Mouse (Mus musculus) CD8-positive naive resting alpha-beta T cell, adult 57 days (primary cell): ENCODE data around the gene Zbp1. TPM values are rescaled to one million over a fixed set of nuclear protein-coding genes. Genes with fewer than 3 reads are reported as not detected.

ENCODE experiments used
- total RNA-seq: library from RNA; stranded (reverse); gene quantifications from one replicate; pipeline ENCODE4 v1.2.4, GENCODE M21; 2023

Zbp1 gene
- total RNA-seq: 69.3 TPM

GRCm38 (mm10) chr2:173218416-173219141, at the start of gene Zbp1:
Gene Zbp1, minus strand, starts transcription at chr2:173218923.

Other genes with a start within 250 kb of the Zbp1 start
- gene Spo11, start 241.2 kb downstream of the Zbp1 start, total RNA-seq: 0.86 TPM
- gene Rae1, start 218.8 kb downstream of the Zbp1 start, total RNA-seq: 118 TPM
- 249 TPM for gene Rbm38, start 198.4 kb downstream of the Zbp1 start, total RNA-seq
- not detected for gene Ctcfl, start 99.4 kb downstream of the Zbp1 start, total RNA-seq
- gene Pck1, start 65.9 kb downstream of the Zbp1 start, total RNA-seq: not detected
- gene Pmepa1, start 57.6 kb upstream of the Zbp1 start, total RNA-seq: 19.5 TPM